Mouse (Mus musculus): Measurements from ENCODE around the gene Tmem88b.

The Tmem88b gene

DNA sequence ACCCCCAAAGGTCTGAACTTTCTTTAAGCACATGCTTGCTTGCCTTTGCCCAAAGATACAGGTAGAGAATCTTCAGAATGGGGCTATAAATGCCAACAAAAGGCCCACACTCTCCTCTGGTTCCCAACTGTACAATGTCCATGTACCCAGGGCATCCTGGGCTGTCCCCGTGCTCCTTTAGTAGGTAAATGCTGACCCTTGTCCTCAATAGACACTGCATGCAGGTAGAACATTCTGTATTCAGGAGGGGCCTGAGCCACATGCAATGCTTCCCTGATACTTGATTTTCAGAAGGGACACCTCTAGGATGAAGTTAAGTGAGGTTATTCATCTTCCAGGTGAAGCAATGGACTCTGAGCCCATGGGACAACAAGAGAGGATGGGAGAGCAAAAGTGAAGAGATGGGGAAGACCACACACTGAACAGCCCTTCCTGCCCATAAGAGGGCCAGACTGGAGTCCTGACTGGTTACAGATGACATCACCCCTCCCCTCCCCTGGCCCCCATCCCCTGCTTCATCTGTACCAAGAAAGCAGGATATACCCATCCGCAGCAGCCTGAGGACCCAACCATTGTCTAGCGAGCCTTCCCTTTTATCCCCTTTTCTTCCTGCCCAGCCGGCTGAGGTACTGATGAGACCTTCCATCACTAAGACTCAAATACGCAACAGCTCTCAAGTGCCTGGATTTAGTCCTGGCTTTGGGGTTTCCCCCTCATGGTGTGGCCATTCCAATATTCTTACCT is 12.2 kb downstream of the Tmem88b start:
- H3K4me3 ChIP-seq (replicated peaks; ENCODE audit: low read length), result peak overlapping the region; percentile 76
- H3K9me3 ChIP-seq (ENCODE audit: low read length), result no peaks in the 10 kb centered on the region
- peaks cover 62% of the 10 kb centered on the region for H3K4me1 ChIP-seq (replicated peaks; ENCODE audit: low read depth, low read length)
- TF ChIP-seq CTCF (conservative IDR thresholded peaks at IDR 0.05; ENCODE audit: low read length) (no peak), POU5F1 (IDR thresholded peaks at IDR 0.05; ENCODE audit: borderline replicate concordance, low read length) (no peak), NANOG (IDR thresholded peaks at IDR 0.05; ENCODE audit: borderline replicate concordance, low read length) (no peak)
- H3K27me3 ChIP-seq (ENCODE audit: insufficient read depth, low read length), result peaks cover 79% of the 10 kb centered on the region
- no peaks in the 10 kb centered on the region for H3K36me3 ChIP-seq (ENCODE audit: insufficient read depth, low read length)

DNA sequence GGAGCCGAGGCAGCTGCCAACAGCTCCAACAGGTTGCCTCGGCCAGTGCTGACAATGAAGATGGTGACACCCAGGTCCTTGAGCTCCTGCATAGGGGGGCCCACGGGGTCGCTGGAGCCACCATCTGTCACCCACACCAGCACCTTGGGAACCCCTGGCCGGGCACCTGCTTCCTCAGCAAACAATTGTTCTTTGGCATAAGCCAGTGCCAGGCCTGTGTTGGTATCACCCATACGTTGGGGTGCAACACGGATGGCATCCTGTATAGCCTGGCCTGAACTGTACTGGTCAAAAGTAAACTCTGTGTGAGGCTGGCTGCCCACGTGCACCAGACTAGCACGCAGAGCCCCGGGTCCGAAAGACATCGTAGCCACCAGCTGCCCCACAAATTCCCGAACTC is 12.9 kb downstream of the Tmem88b start:
- H3K4me1 ChIP-seq (replicated peaks; ENCODE audit: low read depth, low read length), result peaks cover 62% of the 10 kb centered on the region
- peaks cover 80% of the 10 kb centered on the region for H3K27me3 ChIP-seq (ENCODE audit: insufficient read depth, low read length)
- no peaks in the 10 kb centered on the region for H3K9me3 ChIP-seq (ENCODE audit: low read length)
- no peaks in the 10 kb centered on the region for H3K36me3 ChIP-seq (ENCODE audit: insufficient read depth, low read length)
- TF ChIP-seq POU5F1 (IDR thresholded peaks at IDR 0.05; ENCODE audit: borderline replicate concordance, low read length) (no peak), CTCF (conservative IDR thresholded peaks at IDR 0.05; ENCODE audit: low read length) (no peak), NANOG (IDR thresholded peaks at IDR 0.05; ENCODE audit: borderline replicate concordance, low read length) (no peak)
- no peak overlapping the region for H3K4me3 ChIP-seq (replicated peaks; ENCODE audit: low read length)

DNA sequence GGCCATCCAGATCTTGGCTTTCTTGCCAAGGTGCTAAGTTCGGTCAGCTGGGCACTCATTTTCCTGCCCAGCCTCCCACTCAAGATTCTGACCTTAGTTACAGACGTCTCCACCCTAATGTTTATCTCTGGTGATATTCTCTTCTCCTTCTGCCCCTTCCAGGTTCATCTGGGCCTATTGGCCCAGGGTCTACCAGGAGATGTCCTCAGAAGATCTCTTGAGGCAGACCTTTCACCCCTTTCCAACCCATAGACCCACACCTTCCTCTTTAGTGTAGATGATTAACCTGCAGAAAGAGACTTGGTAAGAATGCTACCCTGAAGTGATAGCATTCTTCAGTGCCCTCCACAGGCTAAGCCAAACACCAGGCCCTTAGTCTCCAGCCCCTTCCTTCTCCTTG is 14.0 kb downstream of the Tmem88b start:
- H3K9me3 ChIP-seq (ENCODE audit: low read length), result no peaks in the 10 kb centered on the region
- peaks cover 52% of the 10 kb centered on the region for H3K4me1 ChIP-seq (replicated peaks; ENCODE audit: low read depth, low read length)
- H3K4me3 ChIP-seq (replicated peaks; ENCODE audit: low read length), result no peak overlapping the region
- H3K36me3 ChIP-seq (ENCODE audit: insufficient read depth, low read length), result no peaks in the 10 kb centered on the region
- H3K27me3 ChIP-seq (ENCODE audit: insufficient read depth, low read length), result peaks cover 76% of the 10 kb centered on the region
- TF ChIP-seq CTCF (conservative IDR thresholded peaks at IDR 0.05; ENCODE audit: low read length) (no peak), POU5F1 (IDR thresholded peaks at IDR 0.05; ENCODE audit: borderline replicate concordance, low read length) (no peak), NANOG (IDR thresholded peaks at IDR 0.05; ENCODE audit: borderline replicate concordance, low read length) (no peak)

DNA sequence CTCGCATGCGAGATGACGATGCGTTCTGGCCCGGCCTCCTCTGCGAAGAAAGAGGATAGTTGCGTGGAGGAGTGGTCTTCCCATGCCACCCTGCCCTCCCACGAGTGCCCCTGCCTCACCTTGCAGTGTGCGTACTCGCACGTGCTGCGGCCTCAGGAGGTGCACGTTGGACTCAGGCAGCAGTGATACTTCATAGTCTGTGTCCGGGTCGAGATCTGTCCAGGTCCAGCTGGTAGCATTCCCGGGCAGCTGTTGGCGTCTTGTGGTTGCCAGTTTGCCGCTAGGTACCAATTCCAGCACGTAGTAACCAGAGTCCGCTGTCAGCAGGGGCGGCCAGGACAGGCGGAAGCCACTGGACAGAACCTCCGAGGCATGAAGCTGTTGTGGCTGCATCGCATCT is 15.0 kb downstream of the Tmem88b start:
- H3K4me3 ChIP-seq (replicated peaks; ENCODE audit: low read length), result peak overlapping the region; percentile 81
- no peaks in the 10 kb centered on the region for H3K36me3 ChIP-seq (ENCODE audit: insufficient read depth, low read length)
- TF ChIP-seq POU5F1 (IDR thresholded peaks at IDR 0.05; ENCODE audit: borderline replicate concordance, low read length), result no peak
- TF ChIP-seq CTCF (conservative IDR thresholded peaks at IDR 0.05; ENCODE audit: low read length), result no peak
- no peak for TF ChIP-seq NANOG (IDR thresholded peaks at IDR 0.05; ENCODE audit: borderline replicate concordance, low read length)
- H3K4me1 ChIP-seq (replicated peaks; ENCODE audit: low read depth, low read length), result peaks cover 42% of the 10 kb centered on the region
- H3K27me3 ChIP-seq (ENCODE audit: insufficient read depth, low read length), result peaks cover 68% of the 10 kb centered on the region
- H3K9me3 ChIP-seq (ENCODE audit: low read length), result no peaks in the 10 kb centered on the region

DNA sequence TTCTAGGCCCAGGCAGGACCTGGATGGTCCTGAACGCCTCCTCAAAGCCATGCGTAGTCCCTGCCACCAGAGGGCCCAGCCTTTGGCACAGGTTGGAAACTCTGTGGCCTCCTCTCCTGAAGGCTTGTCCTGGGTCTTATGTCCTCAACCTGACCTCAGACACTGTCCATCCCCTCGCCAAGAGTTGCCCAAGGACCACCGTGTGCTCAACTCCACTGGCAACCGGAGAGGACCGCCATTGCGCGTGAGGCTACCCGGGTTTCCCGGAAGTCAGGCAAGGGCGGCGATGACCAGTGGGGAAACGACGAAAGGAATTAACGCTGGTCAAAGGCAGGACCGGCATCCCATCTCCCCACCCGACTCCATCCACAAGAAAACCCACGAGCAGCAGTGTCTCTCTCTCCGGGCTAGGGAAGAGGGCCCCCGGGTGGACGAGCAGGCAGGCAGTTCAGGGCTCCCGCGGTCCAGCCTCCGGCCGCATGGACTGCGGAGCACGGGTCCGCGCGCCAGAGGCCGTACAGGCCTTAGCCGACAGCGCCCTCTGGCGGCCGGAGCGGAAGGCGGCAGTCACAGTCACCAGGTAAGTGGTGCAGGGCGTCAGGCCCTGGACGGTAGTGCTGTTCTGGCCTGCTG is 15.7 kb downstream of the Tmem88b start:
- peaks cover 35% of the 10 kb centered on the region for H3K4me1 ChIP-seq (replicated peaks; ENCODE audit: low read depth, low read length)
- H3K4me3 ChIP-seq (replicated peaks; ENCODE audit: low read length), result peak overlapping the region; percentile 81
- H3K27me3 ChIP-seq (ENCODE audit: insufficient read depth, low read length), result peaks cover 61% of the 10 kb centered on the region
- peak; percentile 40 for TF ChIP-seq CTCF (conservative IDR thresholded peaks at IDR 0.05; ENCODE audit: low read length)
- TF ChIP-seq NANOG (IDR thresholded peaks at IDR 0.05; ENCODE audit: borderline replicate concordance, low read length), result no peak
- H3K9me3 ChIP-seq (ENCODE audit: low read length), result no peaks in the 10 kb centered on the region
- no peaks in the 10 kb centered on the region for H3K36me3 ChIP-seq (ENCODE audit: insufficient read depth, low read length)

DNA sequence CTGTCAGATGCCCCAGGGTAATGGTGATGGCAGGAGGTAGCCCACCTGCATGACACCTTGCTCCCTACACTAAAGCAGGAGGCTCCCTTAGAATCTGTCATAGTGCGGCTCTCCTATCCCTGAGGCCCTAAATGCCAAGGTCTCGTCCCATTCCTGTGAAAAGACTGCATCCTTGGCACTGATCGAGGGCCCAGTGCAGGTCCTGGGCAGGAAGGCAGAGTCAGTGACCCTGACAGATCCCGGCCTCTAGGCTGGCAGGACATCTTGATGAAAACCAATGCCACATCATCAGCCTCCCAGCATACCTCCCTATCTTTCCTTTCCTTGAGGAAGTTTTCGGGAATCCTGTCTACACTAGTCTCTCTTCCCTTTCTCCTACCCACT is 16.2 kb downstream of the Tmem88b start:
- Histone ChIP-seq H3K36me3 (ENCODE audit: insufficient read depth, low read length) (no peaks in the 10 kb centered on the region), H3K4me3 (replicated peaks; ENCODE audit: low read length) (peak overlapping the region; percentile 81), H3K27me3 (ENCODE audit: insufficient read depth, low read length) (peaks cover 58% of the 10 kb centered on the region), H3K4me1 (replicated peaks; ENCODE audit: low read depth, low read length) (peaks cover 30% of the 10 kb centered on the region), H3K9me3 (ENCODE audit: low read length) (no peaks in the 10 kb centered on the region)
- TF ChIP-seq CTCF (conservative IDR thresholded peaks at IDR 0.05; ENCODE audit: low read length) (no peak), POU5F1 (IDR thresholded peaks at IDR 0.05; ENCODE audit: borderline replicate concordance, low read length) (no peak), NANOG (IDR thresholded peaks at IDR 0.05; ENCODE audit: borderline replicate concordance, low read length) (no peak)

DNA sequence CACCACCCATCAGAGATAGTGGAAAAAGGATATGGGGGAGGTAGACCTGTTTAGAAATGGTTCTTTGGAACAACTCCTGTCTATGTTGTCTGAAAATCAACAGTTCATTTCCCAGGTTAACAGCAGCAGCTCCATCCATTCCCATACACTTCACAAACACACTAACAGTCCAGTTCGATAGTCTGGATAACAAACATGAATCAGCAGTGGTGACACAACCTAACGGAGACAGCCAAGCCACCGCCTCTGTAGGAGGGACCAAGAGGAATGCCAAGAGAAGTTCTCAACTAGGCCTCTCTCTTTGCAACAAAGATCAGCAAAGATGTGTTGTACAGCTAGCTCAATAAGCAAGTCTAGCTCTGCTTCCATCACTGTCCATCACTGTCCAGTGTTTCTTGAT is 23.3 kb downstream of the Tmem88b start:
- peaks cover 39% of the 10 kb centered on the region for H3K4me1 ChIP-seq (replicated peaks; ENCODE audit: low read depth, low read length)
- no peaks in the 10 kb centered on the region for H3K9me3 ChIP-seq (ENCODE audit: low read length)
- TF ChIP-seq CTCF (conservative IDR thresholded peaks at IDR 0.05; ENCODE audit: low read length) (no peak), POU5F1 (IDR thresholded peaks at IDR 0.05; ENCODE audit: borderline replicate concordance, low read length) (no peak), NANOG (IDR thresholded peaks at IDR 0.05; ENCODE audit: borderline replicate concordance, low read length) (no peak)
- peaks cover 20% of the 10 kb centered on the region for H3K36me3 ChIP-seq (ENCODE audit: insufficient read depth, low read length)
- H3K4me3 ChIP-seq (replicated peaks; ENCODE audit: low read length), result no peak overlapping the region
- H3K27me3 ChIP-seq (ENCODE audit: insufficient read depth, low read length), result no peaks in the 10 kb centered on the region

DNA sequence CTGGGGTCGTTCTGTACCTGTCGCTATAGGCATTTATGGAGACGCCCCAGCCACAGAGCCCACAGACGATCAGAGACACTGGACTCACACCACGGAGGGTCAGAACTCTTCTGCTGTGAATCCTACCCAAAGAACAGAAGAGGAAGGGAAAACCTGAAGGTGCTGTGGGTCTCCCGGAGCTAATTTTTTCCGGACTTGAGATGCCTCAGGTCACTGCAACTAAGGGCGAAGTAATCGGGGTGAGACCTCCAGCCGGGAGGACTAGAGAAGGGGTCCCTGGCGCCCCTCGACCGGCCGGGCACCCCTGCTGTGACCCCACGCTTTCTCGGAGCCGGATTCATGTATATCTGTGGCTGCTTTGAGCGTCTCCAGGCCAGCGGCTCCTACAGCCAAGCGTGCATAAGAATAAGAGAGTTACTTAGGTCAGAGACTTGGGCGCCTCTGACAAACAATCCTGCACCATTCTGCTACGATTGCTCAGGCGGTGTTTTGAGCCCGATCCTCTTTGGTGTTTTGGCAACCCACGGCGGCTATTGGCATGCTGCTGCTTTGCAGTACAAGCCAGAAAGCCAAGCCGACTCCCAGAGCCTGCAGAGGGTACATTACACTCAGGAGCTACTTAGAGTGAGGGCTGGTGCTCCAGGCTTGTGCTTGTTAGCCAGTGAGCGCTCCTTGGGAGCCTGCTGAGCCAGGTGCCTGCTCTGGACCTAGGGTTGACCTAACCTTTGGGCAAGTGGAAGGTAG is 24.1 kb downstream of the Tmem88b start:
- Histone ChIP-seq H3K4me1 (replicated peaks; ENCODE audit: low read depth, low read length) (peaks cover 47% of the 10 kb centered on the region), H3K36me3 (ENCODE audit: insufficient read depth, low read length) (peaks cover 29% of the 10 kb centered on the region), H3K4me3 (replicated peaks; ENCODE audit: low read length) (peak overlapping the region; percentile 99), H3K27me3 (ENCODE audit: insufficient read depth, low read length) (no peaks in the 10 kb centered on the region), H3K9me3 (ENCODE audit: low read length) (no peaks in the 10 kb centered on the region)
- TF ChIP-seq CTCF (conservative IDR thresholded peaks at IDR 0.05; ENCODE audit: low read length), result no peak
- no peak for TF ChIP-seq POU5F1 (IDR thresholded peaks at IDR 0.05; ENCODE audit: borderline replicate concordance, low read length)
- no peak for TF ChIP-seq NANOG (IDR thresholded peaks at IDR 0.05; ENCODE audit: borderline replicate concordance, low read length)

Measured in E14TG2a.4 (cell line).